Mouse (Mus musculus) forebrain, postnatal 0 days (tissue): ENCODE measurements around the gene Uspl1. TPM values are rescaled to one million over a fixed set of nuclear protein-coding genes. Genes with fewer than 3 reads are reported as not detected.

Experiments
- ATAC-seq: fragments of 200-750 bp; cut with Nextera tagmentation; 2 replicates; pipeline ENCODE4 v1.8.0; 2017; ENCODE audit warnings: mild to moderate bottlenecking, moderate library complexity
- DNase-seq: peaks from one replicate; pipeline ENCODE4 v3.0.0-alpha.2; 2015
- H3K27ac ChIP-seq: fragments of 300-500 bp; sonication (generic); 2 replicates; pipeline ENCODE4 v1.5.1; 2014; ENCODE audit warnings: low read depth, mild to moderate bottlenecking, antibody characterized with exemption, low read length, moderate library complexity, mixed read lengths
- H3K27me3 ChIP-seq: fragments of 300-500 bp; sonication (generic); 2 replicates; pipeline ENCODE4 v1.6.1; 2014; ENCODE audit warnings: mild to moderate bottlenecking, low read length, mixed read lengths; ENCODE audit not compliant: insufficient read depth
- H3K36me3 ChIP-seq: fragments of 300-500 bp; sonication (generic); 2 replicates; pipeline ENCODE4 v1.6.1; 2014; ENCODE audit warnings: mild to moderate bottlenecking, moderate library complexity; ENCODE audit not compliant: insufficient read depth
- H3K4me1 ChIP-seq: fragments of 300-500 bp; sonication (generic); 2 replicates; pipeline ENCODE4 v1.6.1; 2014; ENCODE audit warnings: antibody characterized with exemption; ENCODE audit not compliant: insufficient read depth
- H3K4me2 ChIP-seq: fragments of 300-500 bp; sonication (generic); 2 replicates; pipeline ENCODE4 v1.6.1; 2014; ENCODE audit warnings: low read depth, mild to moderate bottlenecking, moderate library complexity
- H3K4me3 ChIP-seq: fragments of 300-500 bp; sonication (generic); 2 replicates; pipeline ENCODE4 v1.5.1; 2014; ENCODE audit warnings: low read depth, low read length, mixed read lengths
- H3K9ac ChIP-seq: fragments of 300-500 bp; sonication (generic); 2 replicates; pipeline ENCODE4 v1.6.1; 2014; ENCODE audit warnings: mild to moderate bottlenecking
- H3K9me3 ChIP-seq: fragments of 300-500 bp; sonication (generic); 2 replicates; pipeline ENCODE4 v1.6.1; 2016; ENCODE audit warnings: low read length
- CTCF ChIP-seq: sonication (generic); IDR thresholded peaks from 2 replicates; pipeline ENCODE4 v1.5.1; 2016; ENCODE audit warnings: antibody characterized with exemption, control low read depth, low read depth
- WGBS: fragments of 180-500 bp; shearing (Covaris S2); extraction: QIAGEN DNeasy Blood & Tissue Kit; methylation state at CpG from one replicate; pipeline ENCODE4 v1.1.7; 2014; 5-methylcytosine and 5-hydroxymethylcytosine counted together
- polyA plus RNA-seq: library from polyadenylated mRNA; unstranded; fragments of >200 nt; fragmentation: Nextera tagmentation; extraction: Ambion mirVana; gene quantifications from 2 replicates; pipeline ENCODE4 v1.2.1, GENCODE M21; 2015
- total RNA-seq: library from RNA; depleted of rRNA; stranded (reverse); fragments of >200 nt; gene quantifications from 2 replicates; pipeline ENCODE4 v1.2.3, GENCODE M21; 2014

The Uspl1 gene
- total and polyA plus RNA-seq, 2 experiments from 2014 or later: 41.8 to 61.3 TPM

- H3K27ac ChIP-seq: no peak overlapping the region
- H3K4me2 ChIP-seq: no peak overlapping the region
- TF ChIP-seq CTCF: no peak
- no peaks in the 10 kb centered on the region for H3K9me3 ChIP-seq
- H3K4me1 ChIP-seq: no peaks in the 10 kb centered on the region
- H3K9ac ChIP-seq: no peak overlapping the region
- no peaks in the 10 kb centered on the region for H3K27me3 ChIP-seq
- no peak for ATAC-seq
- H3K36me3 ChIP-seq: peaks cover 11% of the 10 kb centered on the region; the same call in 1 of the 2 replicates
- WGBS: 92% methylated on average over 4 of the region's 4 CpGs
- no peak overlapping the region for H3K4me3 ChIP-seq
- DNase-seq: no peak
Observed at GRCm38 (mm10) chr5:149221355-149221754, 37.2 kb downstream of the Uspl1 start.

- 9% methylated on average over 7 of the region's 7 CpGs for WGBS
- no peaks in the 10 kb centered on the region for H3K4me1 ChIP-seq
- no peaks in the 10 kb centered on the region for H3K27me3 ChIP-seq
- no peak overlapping the region for H3K9ac ChIP-seq
- H3K36me3 ChIP-seq: no peaks in the 10 kb centered on the region
- peak; percentile 17 for DNase-seq
- no peak overlapping the region for H3K27ac ChIP-seq
- H3K4me3 ChIP-seq: no peak overlapping the region
- no peak for ATAC-seq
- TF ChIP-seq CTCF: no peak
- H3K4me2 ChIP-seq: no peak overlapping the region
- H3K9me3 ChIP-seq: no peaks in the 10 kb centered on the region
Observed at GRCm38 (mm10) chr5:149224666-149225065, 40.5 kb downstream of the Uspl1 start.

GRCm38 (mm10) chr5:149228700-149229618 lies 44.8 kb downstream of the Uspl1 start:
- Histone ChIP-seq H3K4me3 (peak overlapping the region; percentile 39), H3K27ac (peak overlapping the region; percentile 80), H3K36me3 (no peaks in the 10 kb centered on the region), H3K9me3 (no peaks in the 10 kb centered on the region), H3K27me3 (no peaks in the 10 kb centered on the region), H3K4me1 (no peaks in the 10 kb centered on the region), H3K4me2 (peak overlapping the region; percentile 48), H3K9ac (peak overlapping the region; percentile 61)
- 3% methylated on average over 55 of the region's 55 CpGs for WGBS
- DNase-seq (peak; percentile 96), ATAC-seq (peak; percentile 99)
- no peak for TF ChIP-seq CTCF

GRCm38 (mm10) chr5:149229619-149230339 lies 45.6 kb downstream of the Uspl1 start:
- peak overlapping the region; percentile 39 for H3K4me3 ChIP-seq
- H3K4me1 ChIP-seq: no peaks in the 10 kb centered on the region
- H3K4me2 ChIP-seq: peak overlapping the region; percentile 48
- H3K9ac ChIP-seq: peak overlapping the region; percentile 61
- no peaks in the 10 kb centered on the region for H3K27me3 ChIP-seq
- ATAC-seq (no peak), DNase-seq (no peak)
- H3K27ac ChIP-seq: peak overlapping the region; percentile 80
- H3K36me3 ChIP-seq: no peaks in the 10 kb centered on the region
- WGBS: 79% methylated on average over 18 of the region's 18 CpGs
- TF ChIP-seq CTCF: no peak
- no peaks in the 10 kb centered on the region for H3K9me3 ChIP-seq

GRCm38 (mm10) chr5:149235002-149235401 lies 50.9 kb downstream of the Uspl1 start:
- Histone ChIP-seq H3K4me1 (no peaks in the 10 kb centered on the region), H3K27ac (no peak overlapping the region), H3K9me3 (no peaks in the 10 kb centered on the region), H3K36me3 (no peaks in the 10 kb centered on the region), H3K4me3 (no peak overlapping the region), H3K9ac (no peak overlapping the region), H3K27me3 (no peaks in the 10 kb centered on the region), H3K4me2 (no peak overlapping the region)
- DNase-seq: no peak
- TF ChIP-seq CTCF: no peak
- 92% methylated on average over 7 of the region's 7 CpGs for WGBS
- no peak for ATAC-seq

GRCm38 (mm10) chr5:149237221-149237950 lies 53.2 kb downstream of the Uspl1 start:
- Histone ChIP-seq H3K4me1 (no peaks in the 10 kb centered on the region), H3K9me3 (no peaks in the 10 kb centered on the region), H3K9ac (no peak overlapping the region), H3K27me3 (no peaks in the 10 kb centered on the region), H3K4me2 (no peak overlapping the region), H3K4me3 (no peak overlapping the region), H3K36me3 (no peaks in the 10 kb centered on the region), H3K27ac (no peak overlapping the region)
- peak; percentile 50 for DNase-seq
- no peak for TF ChIP-seq CTCF
- no peak for ATAC-seq
- 61% methylated on average over 24 of the region's 24 CpGs for WGBS
